Mouse (Mus musculus) erythroblast, embryonic 14.5 days (primary cell): ENCODE results near the gene Pik3ip1.

Source experiments
- GATA1 ChIP-seq: IDR thresholded peaks from 2 replicates; pipeline ENCODE4 v1.6.1; 2012; ENCODE audit warnings: low read length, inconsistent platforms, mixed read lengths
- TAL1 ChIP-seq: IDR thresholded peaks from 3 replicates; pipeline ENCODE4 v1.6.1; 2012; ENCODE audit warnings: low read length, inconsistent platforms, mixed read lengths

DNA sequence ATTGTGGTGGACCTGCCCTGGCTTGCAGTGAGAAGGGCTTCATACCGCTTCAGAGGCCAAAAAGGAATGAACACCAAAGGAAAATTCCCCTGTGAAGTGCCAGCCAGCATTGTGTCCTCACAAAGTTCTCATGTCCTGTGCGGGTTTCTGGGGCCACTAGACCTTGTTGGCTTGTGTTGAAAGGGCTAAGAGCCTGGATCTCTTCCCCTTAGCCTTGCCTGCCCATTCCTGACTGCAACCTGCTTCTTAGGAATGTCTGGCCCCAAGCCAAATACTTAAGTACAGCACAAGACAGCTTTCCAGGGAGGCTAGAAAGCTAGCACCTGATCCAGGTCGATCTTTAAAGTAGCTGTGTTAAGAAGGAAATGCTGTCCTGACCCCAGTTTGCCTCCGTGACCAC is 27.4 kb upstream of the Pik3ip1 start:
- TF ChIP-seq TAL1 (no peak), GATA1 (no peak)
